Mouse (Mus musculus): ENCODE results near the gene Nsfl1c.

Gene Nsfl1c

GRCm38 (mm10) chr2:151543063-151543895 is 49.3 kb downstream of the Nsfl1c start:
- peak in 1 of 2 experiments; percentile 50 for DNase-seq (ENCODE audit: low spot score in 2 of 2)

DNA sequence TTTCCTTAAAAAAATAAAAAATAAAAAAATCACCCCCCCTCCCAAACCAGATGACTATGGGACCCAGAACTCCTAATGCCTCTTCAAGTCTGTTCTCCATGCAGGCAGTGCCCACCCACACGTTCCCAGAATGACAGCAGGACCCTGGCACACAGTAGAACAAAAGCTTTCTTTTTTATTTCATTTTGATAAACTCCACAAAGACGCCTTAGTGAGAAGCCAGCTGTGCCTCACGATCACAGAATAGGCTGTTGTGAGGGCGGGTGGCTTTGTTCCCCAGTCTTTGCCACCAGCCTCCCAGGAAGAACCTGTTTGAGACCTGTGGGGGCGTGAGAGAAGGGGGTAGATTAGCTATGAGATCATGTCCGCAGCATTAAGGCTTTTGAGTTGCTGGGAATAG is 50.7 kb downstream of the Nsfl1c start:
- DNase-seq (ENCODE audit: low spot score in 2 of 2) = peak; percentile 38 to 59

DNA sequence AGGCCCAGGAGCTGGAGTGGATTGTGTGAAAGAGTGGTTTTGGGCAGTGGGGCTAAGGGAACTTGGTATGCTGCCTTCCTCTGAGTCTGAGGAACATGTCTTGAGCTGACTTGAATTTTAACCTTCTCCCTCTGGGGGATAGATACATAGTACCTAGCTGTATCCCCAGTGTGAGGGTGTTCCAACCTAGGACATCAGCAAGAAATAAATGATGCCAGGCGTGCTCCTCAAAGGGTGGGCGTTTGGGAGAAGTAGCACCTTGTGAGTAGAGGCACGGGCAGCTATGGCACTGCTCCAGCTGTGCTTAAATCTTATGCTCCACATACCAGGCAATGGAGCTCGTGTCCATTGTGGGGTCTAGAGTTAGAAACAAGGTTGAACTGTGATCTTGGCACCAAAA is 52.6 kb downstream of the Nsfl1c start:
- DNase-seq (ENCODE audit: low spot score in 2 of 2) = no peak

DNA sequence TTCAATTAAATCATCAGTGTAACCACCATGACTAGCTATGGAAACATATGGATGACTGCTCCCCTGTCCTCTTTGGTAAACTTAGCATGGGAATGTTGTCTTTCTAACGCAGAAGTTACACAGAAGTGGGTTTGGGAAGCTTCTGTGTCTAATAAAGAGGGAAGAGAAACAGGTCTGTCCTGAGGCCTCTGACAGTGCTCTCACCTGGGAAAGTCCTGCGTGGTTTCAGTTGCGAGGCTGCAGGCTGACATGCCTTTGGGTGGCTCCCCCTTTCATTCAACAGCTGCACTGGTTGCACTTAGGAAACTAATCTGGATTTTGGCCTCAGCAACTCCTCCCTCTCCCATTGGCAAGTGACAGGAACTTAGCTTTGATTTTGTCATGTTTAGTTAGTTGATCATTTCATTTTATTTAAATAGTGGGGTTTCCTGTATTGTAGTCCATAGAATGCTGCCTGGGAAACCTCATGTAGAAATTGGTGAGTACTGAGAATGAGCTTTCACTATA is 55.7 kb downstream of the Nsfl1c start:
- DNase-seq (ENCODE audit: low spot score in 2 of 2) = no peak
